In genomic region chr13:95535026-95535425, GRCm38 (mm10) we compare ENCODE assay signal across 13 mouse cellular contexts. TPM values are rescaled to one million over a fixed set of nuclear protein-coding genes. Genes with fewer than 3 reads are reported as not detected.
DNase-seq lines count a peak whose midpoint lies in the region; ATAC-seq and TF ChIP-seq lines count a peak whose summit lies in the region.
"Had no signal": no experiment of that assay in that cellular context is flagged by ENCODE, and none has a peak within 500 bp of the region (broad histone marks: within the 10 kb centered on the region; RNA-seq: fewer than 3 reads in every experiment).

No protein-coding gene starts in this region.

- peak overlapping the region; percentile 22; the same call in 1 of the 2 replicates for H3K4me2 ChIP-seq in forebrain, embryonic 11.5 days (ENCODE audit: low read depth, low read length, severe bottlenecking)
- no peak overlapping the region for H3K4me2 ChIP-seq in forebrain, embryonic 15.5 days (replicated peaks)
- H3K4me2 ChIP-seq in lung, postnatal 0 days (replicated peaks; ENCODE audit: low read depth, low read length) = peak overlapping the region; percentile 12; the same call in 1 of the 2 replicates
- H3K4me2 ChIP-seq in hindbrain, embryonic 13.5 days = peak overlapping the region; percentile 37; the same call in 1 of the 2 replicates
- 0 out of 2 replicates have a peak overlapping the region, but pooled peaks have one; percentile 9 for H3K4me2 ChIP-seq in neural tube, embryonic 15.5 days

- H3K27ac ChIP-seq in forebrain, embryonic 11.5 days (ENCODE audit: low read depth, low read length) = no peak overlapping the region
- no peak overlapping the region for H3K27ac ChIP-seq in forebrain, embryonic 15.5 days (replicated peaks)
- peak overlapping the region; percentile 59 for H3K27ac ChIP-seq in lung, postnatal 0 days (ENCODE audit: low read length)
- no peak overlapping the region for H3K27ac ChIP-seq in hindbrain, embryonic 13.5 days
- H3K27ac ChIP-seq in neural tube, embryonic 15.5 days (replicated peaks) = no peak overlapping the region

- no peak for DNase-seq in forebrain, embryonic 11.5 days (ENCODE audit: low spot score)
- DNase-seq in lung, postnatal 0 days (ENCODE audit: low spot score) = no peak
- DNase-seq in lung, postnatal 25 days (ENCODE audit: low spot score) = no peak
- no peak for DNase-seq in right cerebral cortex, postnatal 4 days
- DNase-seq in layer of hippocampus, adult 9-10 months (ENCODE audit: low spot score) = no peak
- DNase-seq: adrenal gland, postnatal 10 days; kidney, adult 11 months; right cerebral cortex, adult 18-20 months; thymus, postnatal 25 days had no signal

- H3K27me3 ChIP-seq in forebrain, embryonic 11.5 days (ENCODE audit: control insufficient read depth, insufficient read depth, low read length) = no peaks in the 10 kb centered on the region
- H3K27me3 ChIP-seq in forebrain, embryonic 15.5 days = no peaks in the 10 kb centered on the region
- no peaks in the 10 kb centered on the region for H3K27me3 ChIP-seq in lung, postnatal 0 days (replicated peaks; ENCODE audit: insufficient read depth, low read length)
- no peaks in the 10 kb centered on the region for H3K27me3 ChIP-seq in hindbrain, embryonic 13.5 days
- H3K27me3 ChIP-seq in neural tube, embryonic 15.5 days (replicated peaks) = 0 out of 2 replicates have a peak, but pooled peaks cover 1% of the 10 kb centered on the region

- no peaks in the 10 kb centered on the region for H3K9me3 ChIP-seq in forebrain, embryonic 11.5 days (ENCODE audit: control insufficient read depth, low read length)
- H3K9me3 ChIP-seq in forebrain, embryonic 15.5 days = no peaks in the 10 kb centered on the region
- H3K9me3 ChIP-seq in lung, postnatal 0 days (ENCODE audit: low read length) = no peaks in the 10 kb centered on the region
- no peaks in the 10 kb centered on the region for H3K9me3 ChIP-seq in hindbrain, embryonic 13.5 days
- no peaks in the 10 kb centered on the region for H3K9me3 ChIP-seq in neural tube, embryonic 15.5 days (replicated peaks)

- H3K4me3 ChIP-seq in forebrain, embryonic 11.5 days (ENCODE audit: low read depth, low read length) = no peak overlapping the region
- H3K4me3 ChIP-seq in forebrain, embryonic 15.5 days = no peak overlapping the region
- H3K4me3 ChIP-seq in lung, postnatal 0 days (ENCODE audit: low read depth, low read length) = no peak overlapping the region
- H3K4me3 ChIP-seq in hindbrain, embryonic 13.5 days = no peak overlapping the region
- H3K4me3 ChIP-seq in neural tube, embryonic 15.5 days (replicated peaks) = no peak overlapping the region

- peaks cover 7% of the 10 kb centered on the region for H3K4me1 ChIP-seq in forebrain, embryonic 11.5 days (replicated peaks; ENCODE audit: control insufficient read depth, insufficient read depth, low read length)
- H3K4me1 ChIP-seq in forebrain, embryonic 15.5 days = peaks cover 26% of the 10 kb centered on the region
- peaks cover 11% of the 10 kb centered on the region; the same call in 1 of the 2 replicates for H3K4me1 ChIP-seq in lung, postnatal 0 days (ENCODE audit: insufficient read depth, low read depth, low read length)
- peaks cover 26% of the 10 kb centered on the region for H3K4me1 ChIP-seq in hindbrain, embryonic 13.5 days (replicated peaks)
- H3K4me1 ChIP-seq in neural tube, embryonic 15.5 days = peaks cover 23% of the 10 kb centered on the region

- no peak for TF ChIP-seq CTCF in lung, postnatal 0 days (IDR thresholded peaks at IDR 0.05)

- no peak overlapping the region for H3K9ac ChIP-seq in forebrain, embryonic 11.5 days (ENCODE audit: low read length)
- H3K9ac ChIP-seq in forebrain, embryonic 15.5 days (replicated peaks) = no peak overlapping the region
- H3K9ac ChIP-seq in lung, postnatal 0 days (replicated peaks; ENCODE audit: low read depth) = no peak overlapping the region
- H3K9ac ChIP-seq in hindbrain, embryonic 13.5 days = no peak overlapping the region
- no peak overlapping the region for H3K9ac ChIP-seq in neural tube, embryonic 15.5 days (replicated peaks)

- 1% methylated on average over 6 of the region's 6 CpGs for WGBS in forebrain, embryonic 11.5 days
- 15% methylated on average over 6 of the region's 6 CpGs for WGBS in forebrain, embryonic 15.5 days
- 17% methylated on average over 6 of the region's 6 CpGs for WGBS in lung, postnatal 0 days
- WGBS in hindbrain, embryonic 13.5 days = 6% methylated on average over 6 of the region's 6 CpGs
- 14% methylated on average over 6 of the region's 6 CpGs for WGBS in neural tube, embryonic 15.5 days

- H3K36me3 ChIP-seq in forebrain, embryonic 11.5 days (ENCODE audit: control insufficient read depth, insufficient read depth, low read length) = no peaks in the 10 kb centered on the region
- no peaks in the 10 kb centered on the region for H3K36me3 ChIP-seq in forebrain, embryonic 15.5 days
- no peaks in the 10 kb centered on the region for H3K36me3 ChIP-seq in lung, postnatal 0 days (ENCODE audit: insufficient read depth, low read length)
- H3K36me3 ChIP-seq in hindbrain, embryonic 13.5 days = no peaks in the 10 kb centered on the region
- no peaks in the 10 kb centered on the region for H3K36me3 ChIP-seq in neural tube, embryonic 15.5 days

- ATAC-seq in forebrain, embryonic 11.5 days (replicated peaks; ENCODE audit: low FRiP score) = no peak
- no peak for ATAC-seq in forebrain, embryonic 15.5 days (replicated peaks)
- peak; percentile 47 for ATAC-seq in lung, postnatal 0 days
- ATAC-seq in hindbrain, embryonic 13.5 days (ENCODE audit: low FRiP score) = no peak
- ATAC-seq in neural tube, embryonic 15.5 days (ENCODE audit: low FRiP score) = no peak

- TF ChIP-seq EP300 in lung, postnatal 0 days (IDR thresholded peaks at IDR 0.05) = no peak

RNA-seq across cellular contexts. Expression of gene F2rl1, which starts 10.0 kb away (rescaled TPM):
- polyA plus RNA-seq in forebrain, embryonic 11.5 days (2014; fragmentation: Nextera tagmentation; extraction: Ambion mirVana) = 0.12 TPM in 1 of 2 replicates, not detected in the other
- 0.29 TPM in 1 of 2 replicates, not detected in the other for polyA plus RNA-seq in forebrain, embryonic 15.5 days (2015; fragmentation: Nextera tagmentation; extraction: Ambion mirVana)
- 4.3 and 5.6 TPM in 2 replicates for polyA plus RNA-seq in lung, postnatal 0 days (2015; fragmentation: Nextera tagmentation; extraction: Ambion mirVana)
- not detected in 2 replicates for polyA plus RNA-seq in hindbrain, embryonic 13.5 days (2015; fragmentation: Nextera tagmentation; extraction: Ambion mirVana)
- 0.13 and 1.8 TPM in 2 replicates for polyA plus RNA-seq in neural tube, embryonic 15.5 days (2015; fragmentation: Nextera tagmentation; extraction: Ambion mirVana)

RNA-seq across cellular contexts. Expression of gene S100z, which starts 56.5 kb away (rescaled TPM):
- polyA plus RNA-seq in forebrain, embryonic 11.5 days (2014; fragmentation: Nextera tagmentation; extraction: Ambion mirVana) = 0.83 and 1.7 TPM in 2 replicates
- polyA plus RNA-seq in forebrain, embryonic 15.5 days (2015; fragmentation: Nextera tagmentation; extraction: Ambion mirVana) = not detected in 2 replicates
- polyA plus RNA-seq in lung, postnatal 0 days (2015; fragmentation: Nextera tagmentation; extraction: Ambion mirVana) = not detected in 2 replicates
- polyA plus RNA-seq in hindbrain, embryonic 13.5 days (2015; fragmentation: Nextera tagmentation; extraction: Ambion mirVana) = not detected in 2 replicates
- not detected in 2 replicates for polyA plus RNA-seq in neural tube, embryonic 15.5 days (2015; fragmentation: Nextera tagmentation; extraction: Ambion mirVana)
- polyA plus RNA-seq: liver, adult 2 months had no signal
